Mouse (Mus musculus): Measurements from ENCODE around the gene 1700029I15Rik.

The 1700029I15Rik gene

GRCm38 (mm10) chr2:92391703-92392317 lies 9.5 kb downstream of the 1700029I15Rik start:
- CTCF ChIA-PET = no interaction called here

- CTCF ChIA-PET = no interaction called here
Measured at GRCm38 (mm10) chr2:92392318-92393264, 10.3 kb downstream of the 1700029I15Rik start.

GRCm38 (mm10) chr2:92395535-92395934 lies 13.2 kb downstream of the 1700029I15Rik start:
- CTCF ChIA-PET = no interaction called here

- CTCF ChIA-PET = no interaction called here
Measured at GRCm38 (mm10) chr2:92397436-92397835, 15.1 kb downstream of the 1700029I15Rik start.

GRCm38 (mm10) chr2:92399877-92400276 lies 17.5 kb downstream of the 1700029I15Rik start:
- CTCF ChIA-PET = interaction anchor here (0.7 kb wide), 1 partner anchor 16 kb away, joined by 5 read pairs; no protein-coding TSS in a partner anchor

- CTCF ChIA-PET = interaction anchor here (0.7 kb wide), 1 partner anchor 16 kb away, joined by 5 read pairs; no protein-coding TSS in a partner anchor
Measured at GRCm38 (mm10) chr2:92400682-92401081, 18.3 kb downstream of the 1700029I15Rik start.

GRCm38 (mm10) chr2:92401091-92401561 lies 18.8 kb downstream of the 1700029I15Rik start, which contains the start of gene Mapk8ip1:
Gene Mapk8ip1, minus strand, starts transcription at chr2:92401263.
- CTCF ChIA-PET = no interaction called here

GRCm38 (mm10) chr2:92402591-92403326 lies 20.4 kb downstream of the 1700029I15Rik start:
- CTCF ChIA-PET = no interaction called here

- CTCF ChIA-PET = no interaction called here
Measured at GRCm38 (mm10) chr2:92403776-92404319, 21.5 kb downstream of the 1700029I15Rik start.

- CTCF ChIA-PET = no interaction called here
Measured at GRCm38 (mm10) chr2:92404737-92405136, 22.4 kb downstream of the 1700029I15Rik start.

- CTCF ChIA-PET = no interaction called here
Measured at GRCm38 (mm10) chr2:92405687-92406086, 23.3 kb downstream of the 1700029I15Rik start.

GRCm38 (mm10) chr2:92408309-92409045 lies 26.1 kb downstream of the 1700029I15Rik start:
- CTCF ChIA-PET = no interaction called here

GRCm38 (mm10) chr2:92411705-92412104 lies 29.4 kb downstream of the 1700029I15Rik start:
- CTCF ChIA-PET = no interaction called here

- CTCF ChIA-PET = no interaction called here
Measured at GRCm38 (mm10) chr2:92421723-92422387, 39.5 kb downstream of the 1700029I15Rik start.

GRCm38 (mm10) chr2:92422388-92423135 lies 40.2 kb downstream of the 1700029I15Rik start:
- CTCF ChIA-PET = interaction anchor here (0.5 kb wide), 1 partner anchor 9 kb away, joined by 3 read pairs; no protein-coding TSS in a partner anchor

GRCm38 (mm10) chr2:92423156-92423555 lies 40.8 kb downstream of the 1700029I15Rik start:
- CTCF ChIA-PET = no interaction called here

- CTCF ChIA-PET = no interaction called here
Measured at GRCm38 (mm10) chr2:92423702-92424461, 41.5 kb downstream of the 1700029I15Rik start.

GRCm38 (mm10) chr2:92424462-92425308 lies 42.3 kb downstream of the 1700029I15Rik start:
- CTCF ChIA-PET = no interaction called here
